Mouse (Mus musculus) ovary, postnatal 36 days (tissue): ENCODE results near the gene Tpgs1.

Source experiments
- DNase-seq: peaks from one replicate; pipeline ENCODE4 v3.0.0; 2022; ENCODE audit warnings: low spot score, mixed read lengths

Gene Tpgs1

DNA sequence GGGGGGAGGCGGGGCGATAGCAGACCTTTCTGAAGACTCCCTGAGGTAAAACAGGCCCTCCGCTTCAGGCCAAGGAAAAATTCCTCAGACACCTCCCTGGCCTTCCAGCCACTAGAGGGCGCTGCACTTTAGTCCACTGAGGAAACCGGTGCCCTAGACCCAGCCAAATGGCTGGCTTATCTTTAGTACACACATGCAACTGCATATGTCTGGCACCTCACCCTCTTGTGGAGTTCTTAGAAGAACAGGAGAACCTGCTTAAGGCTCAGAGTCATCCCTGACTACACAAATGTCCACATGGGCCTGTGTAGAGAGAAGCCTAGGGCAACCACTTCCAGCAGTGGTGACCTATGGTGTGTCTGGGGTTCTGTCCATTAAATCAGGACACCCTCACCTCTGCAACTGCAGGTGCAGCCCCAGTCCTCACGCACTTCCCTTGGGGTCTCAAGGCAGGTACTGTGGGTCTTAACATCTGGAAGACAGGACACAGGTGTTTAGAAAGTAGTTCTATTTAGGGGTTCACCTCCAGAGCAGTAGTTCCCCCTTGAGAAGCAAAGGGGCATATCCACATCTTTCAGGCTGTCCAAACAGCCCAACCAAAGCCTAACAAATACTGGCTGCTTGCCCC, 43.4 kb downstream of the Tpgs1 start:
- DNase-seq: peak; percentile 76

DNA sequence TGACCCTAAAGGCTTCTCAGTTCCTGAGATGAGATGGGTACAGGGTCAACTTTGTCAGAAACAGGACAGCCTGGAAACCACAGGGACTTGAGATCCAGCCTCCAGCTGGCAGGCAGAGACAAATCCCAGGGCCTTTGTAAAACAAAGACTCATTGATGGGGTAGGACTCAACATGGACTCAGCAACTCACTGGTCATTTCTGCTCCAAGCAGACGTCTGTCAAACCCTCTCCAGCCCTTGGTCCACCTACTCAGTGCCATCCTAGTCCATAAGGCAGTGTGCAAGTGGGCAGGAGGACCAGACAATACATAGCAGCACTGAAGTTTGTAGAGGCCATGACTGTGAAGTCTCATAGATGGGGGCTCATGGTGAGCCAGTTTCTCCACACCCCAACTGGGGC, 44.0 kb downstream of the Tpgs1 start:
- peak; percentile 3 for DNase-seq

DNA sequence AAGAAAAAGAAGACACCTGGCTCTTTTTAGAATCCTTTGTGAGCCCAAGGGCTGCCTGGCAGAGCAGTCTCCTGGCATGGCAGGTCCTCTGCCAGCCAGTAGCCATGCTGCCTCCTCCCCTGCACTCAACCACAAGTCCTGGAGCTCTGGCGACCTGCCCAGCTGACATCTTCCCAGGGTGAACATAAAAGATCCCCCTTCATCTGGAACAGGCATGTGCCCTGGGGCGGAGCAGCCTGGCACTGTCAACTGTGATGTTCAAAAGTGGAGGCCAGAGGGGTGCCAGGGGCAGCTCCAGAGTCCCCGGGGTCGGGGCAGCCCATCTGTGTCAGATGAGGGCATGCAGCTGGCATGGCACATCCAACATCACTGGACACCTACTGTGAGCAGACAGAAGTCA, 45.8 kb downstream of the Tpgs1 start:
- DNase-seq: peak; percentile 16

DNA sequence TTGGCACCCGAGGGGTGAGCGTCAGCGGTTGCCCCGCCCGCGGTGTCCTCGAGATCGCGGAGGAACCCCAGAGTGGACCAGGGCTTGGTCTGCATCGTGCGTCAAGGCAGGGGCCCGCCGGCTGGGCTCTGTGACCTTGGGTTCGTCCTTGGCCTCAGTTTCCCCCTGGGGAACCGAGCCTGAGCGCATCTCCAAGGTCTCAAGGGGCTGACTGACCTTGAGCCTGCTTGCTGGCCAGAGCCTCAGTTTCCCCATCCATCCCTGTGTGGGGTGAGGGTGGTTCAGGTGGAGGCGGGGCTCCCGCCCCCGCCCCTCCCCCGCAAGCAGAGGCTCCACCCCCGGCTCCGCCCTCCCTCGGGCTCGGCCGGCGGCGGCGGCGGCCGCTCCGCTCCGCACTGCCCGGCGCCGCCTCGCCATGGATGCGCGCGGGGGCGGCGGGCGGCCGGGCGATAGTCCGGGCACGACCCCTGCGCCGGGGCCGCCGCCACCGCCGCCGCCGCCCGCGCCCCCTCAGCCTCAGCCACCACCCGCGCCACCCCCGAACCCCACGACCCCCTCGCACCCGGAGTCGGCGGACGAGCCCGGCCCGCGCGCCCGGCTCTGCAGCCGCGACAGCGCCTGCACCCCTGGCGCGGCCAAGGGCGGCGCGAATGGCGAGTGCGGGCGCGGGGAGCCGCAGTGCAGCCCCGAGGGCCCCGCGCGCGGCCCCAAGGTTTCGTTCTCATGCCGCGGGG, 47.3 kb downstream of the Tpgs1 start, which contains the start of gene Hcn2:
Hcn2 (plus strand) TSS at position 381 of the 734 bp plus-strand sequence.
- DNase-seq: peak; percentile 37

DNA sequence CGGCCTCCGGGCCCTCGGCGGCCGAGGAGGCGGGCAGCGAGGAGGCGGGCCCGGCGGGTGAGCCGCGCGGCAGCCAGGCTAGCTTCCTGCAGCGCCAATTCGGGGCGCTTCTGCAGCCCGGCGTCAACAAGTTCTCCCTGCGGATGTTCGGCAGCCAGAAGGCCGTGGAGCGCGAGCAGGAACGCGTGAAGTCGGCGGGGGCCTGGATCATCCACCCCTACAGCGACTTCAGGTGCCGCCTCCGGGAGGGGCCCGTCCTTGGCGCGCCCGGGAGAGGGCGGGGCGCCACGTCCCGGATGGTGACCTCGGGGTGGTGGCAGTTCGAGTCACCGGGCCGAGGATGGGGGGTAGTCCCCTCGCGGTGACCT, 47.8 kb downstream of the Tpgs1 start:
- DNase-seq: peak; percentile 32

DNA sequence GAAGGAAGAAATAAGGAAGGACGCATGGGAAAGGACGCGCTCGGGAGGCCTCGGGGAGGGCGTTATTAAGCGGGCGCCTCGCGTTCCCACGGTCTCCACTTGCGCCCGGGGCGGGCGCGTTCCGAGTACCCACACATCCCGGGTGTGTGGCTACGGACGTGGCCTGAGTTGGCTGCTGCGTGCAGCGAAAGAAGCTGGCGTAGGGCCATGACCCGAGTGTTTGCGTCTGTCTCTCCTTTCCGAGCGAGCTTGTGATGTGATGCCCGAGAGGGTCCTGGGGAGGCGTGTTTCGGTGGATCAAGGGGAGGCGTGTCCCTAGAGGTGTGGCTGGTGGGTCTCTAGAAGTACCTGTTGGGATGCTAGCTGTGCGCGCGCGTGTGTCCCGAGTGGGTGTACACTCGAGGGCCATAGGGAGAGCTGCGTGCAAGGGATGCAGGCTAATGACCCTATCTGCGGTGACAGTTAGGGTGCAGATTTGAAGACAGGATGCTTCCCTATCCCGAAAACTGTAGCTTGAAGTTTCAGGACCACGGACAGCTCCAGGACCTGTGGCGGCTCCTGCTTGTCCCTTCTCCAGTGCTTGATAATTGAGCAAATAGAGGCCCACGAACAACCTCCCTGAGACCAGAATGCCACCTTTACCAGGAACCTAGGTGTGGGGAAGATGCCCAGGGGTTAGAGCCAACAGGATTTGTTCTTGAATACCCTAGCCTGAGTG, 48.6 kb downstream of the Tpgs1 start:
- DNase-seq: peak; percentile 69

DNA sequence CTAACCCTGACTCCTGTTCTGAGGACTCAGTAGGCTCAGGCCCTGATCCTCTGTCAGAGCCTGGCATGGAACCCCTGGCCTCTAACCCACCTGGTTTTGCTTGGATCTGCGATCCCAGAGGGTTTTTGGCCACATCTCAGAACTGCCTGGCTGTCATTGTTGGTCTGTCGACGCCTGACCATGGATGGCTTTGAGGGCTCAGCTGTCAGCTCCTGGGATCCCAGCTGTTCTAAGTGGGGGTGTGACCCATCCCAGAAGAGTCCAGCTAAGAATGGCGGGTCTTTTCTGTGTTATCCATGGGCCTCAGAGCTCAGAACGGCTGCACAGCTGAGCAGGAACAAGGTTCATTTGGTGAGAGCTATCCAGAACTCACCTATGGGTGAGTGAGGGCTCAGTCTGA, 51.9 kb downstream of the Tpgs1 start:
- DNase-seq: no peak

DNA sequence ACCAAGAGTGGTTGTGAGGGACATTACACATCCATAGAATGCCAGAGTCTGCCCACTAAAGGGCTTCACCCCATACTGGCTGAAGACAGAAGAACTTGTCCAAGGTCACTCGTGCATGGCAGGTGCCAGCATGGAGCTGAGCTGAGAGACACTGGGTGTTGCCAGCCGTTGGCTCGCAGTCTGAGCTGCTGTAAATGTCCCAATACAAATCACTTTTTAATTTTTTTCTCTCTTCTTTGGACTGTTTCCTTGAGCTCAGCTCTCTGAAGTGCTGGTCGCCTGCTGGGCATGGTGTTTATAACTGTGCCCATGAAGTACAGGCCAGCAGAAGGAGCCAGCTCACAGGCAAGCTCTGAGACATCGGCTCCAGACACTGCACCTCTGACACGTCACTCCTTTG, 53.9 kb downstream of the Tpgs1 start:
- DNase-seq: no peak

DNA sequence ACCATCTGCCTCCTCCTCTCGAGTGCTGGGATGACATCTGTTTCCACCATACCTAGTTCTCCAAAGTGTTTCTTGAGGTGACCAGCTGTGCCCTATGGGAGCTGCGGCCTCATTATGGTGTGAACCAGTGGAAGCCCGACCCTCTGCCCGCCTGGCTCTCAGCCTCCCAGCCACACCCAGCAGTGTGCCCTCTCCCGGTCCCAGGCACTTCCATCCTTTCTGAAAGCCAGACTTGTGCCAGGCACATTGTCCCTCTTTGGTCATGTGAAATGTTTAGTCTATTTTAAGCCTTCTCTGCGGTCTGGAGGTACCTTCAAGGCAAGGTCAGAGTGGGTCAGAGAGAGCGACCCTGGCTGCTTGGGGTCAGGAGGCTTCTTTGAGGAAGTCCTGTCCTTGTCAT, 54.5 kb downstream of the Tpgs1 start:
- DNase-seq: no peak
